Mouse (Mus musculus) embryonic facial prominence, embryonic 14.5 days (tissue): ENCODE results near the gene Sema4f. TPM values are rescaled to one million over a fixed set of nuclear protein-coding genes. Genes with fewer than 3 reads are reported as not detected.

Experiments
- ATAC-seq: fragments of 200-750 bp; cut with Nextera tagmentation; 2 replicates; pipeline ENCODE4 v1.8.0; 2017; ENCODE audit warnings: low read depth, moderate number of reproducible peaks, moderate TSS enrichment
- DNase-seq: peaks from one replicate; pipeline ENCODE4 v3.0.0-alpha.2; 2015; ENCODE audit warnings: low spot score
- H3K27ac ChIP-seq: fragments of 300-500 bp; sonication (generic); replicated peaks from 2 replicates; pipeline ENCODE4 v1.5.1; 2014; ENCODE audit warnings: low read depth, mild to moderate bottlenecking, low read length, moderate library complexity
- H3K27me3 ChIP-seq: fragments of 300-500 bp; sonication (generic); replicated peaks from 2 replicates; pipeline ENCODE4 v1.6.1; 2014; ENCODE audit warnings: low read length; ENCODE audit not compliant: control insufficient read depth, insufficient read depth
- H3K36me3 ChIP-seq: fragments of 300-500 bp; sonication (generic); 2 replicates; pipeline ENCODE4 v1.6.1; 2014; ENCODE audit warnings: low read length, mixed read lengths; ENCODE audit not compliant: control insufficient read depth, insufficient read depth
- H3K4me1 ChIP-seq: fragments of 300-500 bp; sonication (generic); 2 replicates; pipeline ENCODE4 v1.6.1; 2014; ENCODE audit warnings: antibody characterized with exemption, low read length; ENCODE audit not compliant: control insufficient read depth, insufficient read depth
- H3K4me2 ChIP-seq: fragments of 300-500 bp; sonication (generic); 2 replicates; pipeline ENCODE4 v1.6.1; 2014; ENCODE audit warnings: low read depth, mild to moderate bottlenecking, low read length, moderate library complexity, mixed read lengths
- H3K4me3 ChIP-seq: fragments of 300-500 bp; sonication (generic); 2 replicates; pipeline ENCODE4 v1.5.1; 2014; ENCODE audit warnings: low read depth, mild to moderate bottlenecking, low read length
- H3K9ac ChIP-seq: fragments of 300-500 bp; sonication (generic); 2 replicates; pipeline ENCODE4 v1.6.1; 2014; ENCODE audit warnings: low read depth, mild to moderate bottlenecking, low read length, moderate library complexity, mixed read lengths
- H3K9me3 ChIP-seq: fragments of 300-500 bp; sonication (generic); 2 replicates; pipeline ENCODE4 v1.6.1; 2016; ENCODE audit warnings: low read length; ENCODE audit not compliant: control insufficient read depth
- WGBS: fragments of 180-500 bp; shearing (Covaris S2); extraction: QIAGEN DNeasy Blood & Tissue Kit; methylation state at CpG from one replicate; pipeline ENCODE4 v1.1.7; 2014; 5-methylcytosine and 5-hydroxymethylcytosine counted together
- polyA plus RNA-seq: library from polyadenylated mRNA; unstranded; fragments of >200 nt; fragmentation: Nextera tagmentation; extraction: Ambion mirVana; gene quantifications from 2 replicates; pipeline ENCODE4 v1.2.1, GENCODE M21; 2014

Gene Sema4f
- polyA plus RNA-seq, 1 experiment from 2014 or later, result 2.1 TPM

DNA sequence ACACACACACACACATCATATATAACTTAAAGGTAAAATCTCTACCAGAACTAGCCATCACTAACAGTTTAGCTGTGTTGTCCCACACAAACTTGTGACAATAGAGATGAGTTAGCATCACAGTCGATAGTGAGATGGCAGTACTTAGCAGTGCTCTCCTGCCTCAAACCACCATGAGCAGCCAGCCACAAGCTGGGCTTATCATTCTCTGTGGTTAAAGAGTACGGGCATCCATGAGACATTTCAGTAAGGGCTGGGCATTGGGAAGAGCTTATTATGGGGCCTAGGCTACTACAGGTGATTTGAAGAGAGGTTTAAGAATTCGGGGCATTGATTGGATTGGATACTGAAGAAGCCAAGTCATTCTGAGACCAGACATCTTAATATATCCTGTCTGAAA is 32.6 kb downstream of the Sema4f start:
- ATAC-seq (no peak), DNase-seq (no peak)
- Histone ChIP-seq H3K9ac (no peak overlapping the region), H3K27ac (no peak overlapping the region), H3K27me3 (no peaks in the 10 kb centered on the region), H3K4me2 (no peak overlapping the region), H3K36me3 (no peaks in the 10 kb centered on the region), H3K9me3 (no peaks in the 10 kb centered on the region), H3K4me3 (no peak overlapping the region), H3K4me1 (no peaks in the 10 kb centered on the region)
- WGBS, result 84% methylated on average over 3 of the region's 3 CpGs

DNA sequence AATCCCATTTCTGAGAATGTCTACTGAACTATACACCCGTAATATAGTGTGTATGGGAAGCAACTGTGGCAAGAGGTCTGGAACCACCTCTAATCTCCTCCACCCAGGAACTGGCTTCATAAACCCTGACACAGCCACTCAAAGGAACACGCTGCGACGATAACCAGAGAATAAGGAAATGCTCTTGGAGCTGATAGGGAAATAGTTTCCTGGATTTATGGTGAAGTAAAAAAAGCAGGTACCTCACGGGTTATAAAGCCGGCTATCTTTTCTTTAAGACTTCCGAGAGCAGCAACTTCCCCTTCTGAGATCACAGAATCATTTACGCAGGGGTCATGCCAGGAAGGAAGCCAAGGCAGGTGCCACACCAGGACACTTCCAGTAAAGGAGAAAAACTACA is 37.0 kb downstream of the Sema4f start:
- ATAC-seq, result no peak
- no peak overlapping the region for H3K4me2 ChIP-seq
- 0 out of 2 replicates have a peak, but pooled peaks cover 5% of the 10 kb centered on the region for H3K4me1 ChIP-seq
- WGBS, result 78% methylated on average over 8 of the region's 8 CpGs
- no peak overlapping the region for H3K27ac ChIP-seq
- H3K4me3 ChIP-seq, result no peak overlapping the region
- H3K36me3 ChIP-seq, result no peaks in the 10 kb centered on the region
- no peaks in the 10 kb centered on the region for H3K27me3 ChIP-seq
- H3K9me3 ChIP-seq, result no peaks in the 10 kb centered on the region
- no peak overlapping the region for H3K9ac ChIP-seq
- DNase-seq, result no peak

DNA sequence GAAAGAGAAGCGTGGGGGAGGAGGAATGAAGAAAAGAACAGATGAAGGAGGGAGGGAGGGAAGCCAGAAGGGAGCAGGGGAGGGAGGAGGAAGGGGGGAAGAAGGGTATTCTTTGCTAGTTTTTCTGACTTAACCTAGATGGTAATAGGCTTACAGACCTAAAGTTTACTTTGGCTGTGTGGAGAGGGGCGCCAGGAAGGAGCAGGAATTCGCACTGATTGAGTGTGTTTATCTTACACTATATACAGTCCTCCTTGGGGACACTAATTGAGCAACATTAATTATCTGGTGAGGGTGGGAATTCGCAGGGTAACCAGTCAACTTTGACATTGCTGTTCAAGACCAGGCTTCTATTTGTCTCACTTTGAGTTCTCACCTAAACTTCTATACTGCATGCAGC is 40.8 kb downstream of the Sema4f start:
- WGBS, result 32% methylated on average over 4 of the region's 4 CpGs

GRCm38 (mm10) chr6:82898227-82898626 is 41.3 kb downstream of the Sema4f start:
- Histone ChIP-seq H3K9me3 (no peaks in the 10 kb centered on the region), H3K36me3 (no peaks in the 10 kb centered on the region), H3K4me2 (no peak overlapping the region), H3K9ac (no peak overlapping the region), H3K27me3 (no peaks in the 10 kb centered on the region), H3K4me1 (0 out of 2 replicates have a peak, but pooled peaks cover 5% of the 10 kb centered on the region), H3K27ac (no peak overlapping the region), H3K4me3 (no peak overlapping the region)
- ATAC-seq (no peak), DNase-seq (no peak)
- 86% methylated on average over 4 of the region's 4 CpGs for WGBS

More for the DNA sequence above, 40.8 kb downstream of the Sema4f start:
- Histone ChIP-seq H3K27ac (no peak overlapping the region), H3K9me3 (no peaks in the 10 kb centered on the region), H3K36me3 (no peaks in the 10 kb centered on the region), H3K9ac (no peak overlapping the region), H3K4me3 (no peak overlapping the region), H3K27me3 (no peaks in the 10 kb centered on the region), H3K4me2 (no peak overlapping the region), H3K4me1 (0 out of 2 replicates have a peak, but pooled peaks cover 5% of the 10 kb centered on the region)
- ATAC-seq (no peak), DNase-seq (no peak)

DNA sequence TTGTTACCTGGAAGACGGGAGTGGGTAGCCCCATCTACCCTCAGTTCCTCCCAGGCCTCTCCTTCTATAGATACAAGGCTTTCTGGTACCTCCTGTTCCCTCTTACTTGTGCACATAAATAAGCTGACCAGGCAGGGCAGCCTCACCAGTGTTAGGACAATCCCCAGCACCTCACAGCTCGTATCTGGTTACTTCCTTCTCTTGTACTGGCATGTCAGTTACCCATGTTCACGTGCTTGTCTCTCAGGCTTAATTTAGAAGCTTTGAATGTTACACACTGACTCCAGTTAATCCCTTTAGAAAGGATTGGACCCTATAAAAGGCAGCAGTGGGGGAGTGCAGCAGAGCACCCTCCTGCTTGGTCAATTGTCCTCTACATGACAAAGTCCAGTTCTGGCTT is 42.3 kb downstream of the Sema4f start:
- no peaks in the 10 kb centered on the region for H3K27me3 ChIP-seq
- no peaks in the 10 kb centered on the region for H3K36me3 ChIP-seq
- no peak overlapping the region for H3K27ac ChIP-seq
- H3K9ac ChIP-seq, result no peak overlapping the region
- H3K4me3 ChIP-seq, result no peak overlapping the region
- 52% methylated on average over 3 of the region's 3 CpGs for WGBS
- DNase-seq, result peak; percentile 35
- H3K4me2 ChIP-seq, result no peak overlapping the region
- H3K4me1 ChIP-seq, result 0 out of 2 replicates have a peak, but pooled peaks cover 5% of the 10 kb centered on the region
- no peaks in the 10 kb centered on the region for H3K9me3 ChIP-seq
- peak; percentile 44; the same call in 1 of the 2 replicates for ATAC-seq

GRCm38 (mm10) chr6:82893415-82893814 is 46.2 kb downstream of the Sema4f start:
- no peaks in the 10 kb centered on the region for H3K4me1 ChIP-seq
- H3K4me2 ChIP-seq, result no peak overlapping the region
- DNase-seq (no peak), ATAC-seq (no peak)
- H3K27me3 ChIP-seq, result no peaks in the 10 kb centered on the region
- H3K27ac ChIP-seq, result no peak overlapping the region
- H3K36me3 ChIP-seq, result no peaks in the 10 kb centered on the region
- no peak overlapping the region for H3K4me3 ChIP-seq
- WGBS, result 65% methylated on average over 3 of the region's 3 CpGs
- H3K9me3 ChIP-seq, result no peaks in the 10 kb centered on the region
- H3K9ac ChIP-seq, result no peak overlapping the region

DNA sequence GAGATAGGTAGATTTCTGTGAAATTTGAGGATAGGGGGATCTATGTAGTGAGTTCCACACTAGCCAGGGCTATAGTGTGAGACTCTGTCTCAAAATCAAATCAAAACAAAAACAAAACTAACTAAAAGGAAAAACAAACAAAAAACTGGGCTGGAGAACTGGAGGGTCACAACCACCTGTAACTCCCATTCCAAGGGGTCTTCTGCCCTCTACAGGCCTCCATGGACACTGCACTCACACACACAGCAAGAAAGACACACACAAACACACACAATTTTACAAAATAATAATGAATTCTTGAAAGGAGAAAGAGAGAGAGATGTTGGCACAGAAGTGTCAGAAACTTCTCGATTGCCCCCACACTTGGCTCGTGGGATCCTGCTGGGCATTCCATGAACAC is 47.0 kb downstream of the Sema4f start:
- ATAC-seq, result no peak
- Histone ChIP-seq H3K27ac (no peak overlapping the region), H3K4me1 (no peaks in the 10 kb centered on the region), H3K9me3 (no peaks in the 10 kb centered on the region), H3K27me3 (no peaks in the 10 kb centered on the region), H3K9ac (no peak overlapping the region), H3K4me3 (no peak overlapping the region), H3K36me3 (no peaks in the 10 kb centered on the region), H3K4me2 (no peak overlapping the region)
- no peak for DNase-seq
- WGBS, result 81% methylated on average over 2 of the region's 2 CpGs

- H3K36me3 ChIP-seq, result no peaks in the 10 kb centered on the region
- H3K9ac ChIP-seq, result no peak overlapping the region
- DNase-seq, result no peak
- no peaks in the 10 kb centered on the region for H3K27me3 ChIP-seq
- H3K27ac ChIP-seq, result no peak overlapping the region
- H3K4me1 ChIP-seq, result no peaks in the 10 kb centered on the region
- 31% methylated on average over 6 of the region's 6 CpGs for WGBS
- H3K4me2 ChIP-seq, result no peak overlapping the region
- no peak overlapping the region for H3K4me3 ChIP-seq
- 0 out of 2 replicates have a peak, but pooled peaks have one; percentile 41 for ATAC-seq
- no peaks in the 10 kb centered on the region for H3K9me3 ChIP-seq
Measured at GRCm38 (mm10) chr6:82891488-82891887, 48.1 kb downstream of the Sema4f start.

GRCm38 (mm10) chr6:82886330-82886729 is 53.2 kb downstream of the Sema4f start:
- DNase-seq, result peak; percentile 42
- H3K9ac ChIP-seq, result no peak overlapping the region
- H3K9me3 ChIP-seq, result no peaks in the 10 kb centered on the region
- H3K4me3 ChIP-seq, result no peak overlapping the region
- no peak overlapping the region for H3K4me2 ChIP-seq
- ATAC-seq, result no peak
- no peak overlapping the region for H3K27ac ChIP-seq
- no peaks in the 10 kb centered on the region for H3K4me1 ChIP-seq
- H3K27me3 ChIP-seq, result no peaks in the 10 kb centered on the region
- no peaks in the 10 kb centered on the region for H3K36me3 ChIP-seq
- WGBS, result 88% methylated on average over 4 of the region's 4 CpGs
